Mouse (Mus musculus): ENCODE results near the gene Acsm1.
"Not testable (repeated sequence)": the region's sequence is repeated elsewhere in the genome, so short reads cannot be mapped to it uniquely, and the experiment has no call there.

The Acsm1 gene

GRCm38 (mm10) chr7:119606664-119607076 is at the start of gene Acsm1:
Acsm1 (plus strand) TSS chr7:119607026.
- in situ Hi-C loops (cut with MboI; ENCODE audit: low pct_unique_long_range_greater_than_20kb in 1 of 2, low sequenced_read_pairs in 2 of 2, unreplicated experiment in 1 of 2) = no loop called here

- in situ Hi-C loops (cut with MboI; ENCODE audit: low pct_unique_long_range_greater_than_20kb in 1 of 2, low sequenced_read_pairs in 2 of 2, unreplicated experiment in 1 of 2) = no loop called here
These were observed 46.9 kb upstream of the Acsm1 start for GRCm38 (mm10) chr7:119559789-119560451.

- in situ Hi-C loops (cut with MboI; ENCODE audit: low pct_unique_long_range_greater_than_20kb in 1 of 2, low sequenced_read_pairs in 2 of 2, unreplicated experiment in 1 of 2) = no loop called here
These were observed 46.4 kb upstream of the Acsm1 start for GRCm38 (mm10) chr7:119560452-119560835.

GRCm38 (mm10) chr7:119561441-119561840 is 45.4 kb upstream of the Acsm1 start:
- in situ Hi-C loops (cut with MboI; ENCODE audit: low pct_unique_long_range_greater_than_20kb in 1 of 2, low sequenced_read_pairs in 2 of 2, unreplicated experiment in 1 of 2) = no loop called here

GRCm38 (mm10) chr7:119562476-119562875 is 44.4 kb upstream of the Acsm1 start:
- in situ Hi-C loops (cut with MboI; ENCODE audit: low pct_unique_long_range_greater_than_20kb in 1 of 2, low sequenced_read_pairs in 2 of 2, unreplicated experiment in 1 of 2) = not testable (repeated sequence)

GRCm38 (mm10) chr7:119594530-119595107 is 12.2 kb upstream of the Acsm1 start:
- in situ Hi-C loops (cut with MboI; ENCODE audit: low pct_unique_long_range_greater_than_20kb in 1 of 2, low sequenced_read_pairs in 2 of 2, unreplicated experiment in 1 of 2) = no loop called here

- in situ Hi-C loops (cut with MboI; ENCODE audit: low pct_unique_long_range_greater_than_20kb in 1 of 2, low sequenced_read_pairs in 2 of 2, unreplicated experiment in 1 of 2) = no loop called here
These were observed 11.5 kb upstream of the Acsm1 start for GRCm38 (mm10) chr7:119595306-119595705.

GRCm38 (mm10) chr7:119596536-119596935 is 10.3 kb upstream of the Acsm1 start:
- in situ Hi-C loops (cut with MboI; ENCODE audit: low pct_unique_long_range_greater_than_20kb in 1 of 2, low sequenced_read_pairs in 2 of 2, unreplicated experiment in 1 of 2) = no loop called here

GRCm38 (mm10) chr7:119601195-119601953 is 5.5 kb upstream of the Acsm1 start:
- in situ Hi-C loops (cut with MboI; ENCODE audit: low pct_unique_long_range_greater_than_20kb in 1 of 2, low sequenced_read_pairs in 2 of 2, unreplicated experiment in 1 of 2) = no loop called here

GRCm38 (mm10) chr7:119601954-119602317 is 4.9 kb upstream of the Acsm1 start:
- in situ Hi-C loops (cut with MboI; ENCODE audit: low pct_unique_long_range_greater_than_20kb in 1 of 2, low sequenced_read_pairs in 2 of 2, unreplicated experiment in 1 of 2) = no loop called here

GRCm38 (mm10) chr7:119604903-119605483 is 1.8 kb upstream of the Acsm1 start:
- in situ Hi-C loops (cut with MboI; ENCODE audit: low pct_unique_long_range_greater_than_20kb in 1 of 2, low sequenced_read_pairs in 2 of 2, unreplicated experiment in 1 of 2) = no loop called here

- in situ Hi-C loops (cut with MboI; ENCODE audit: low pct_unique_long_range_greater_than_20kb in 1 of 2, low sequenced_read_pairs in 2 of 2, unreplicated experiment in 1 of 2) = no loop called here
These were observed 731 bp upstream of the Acsm1 start for GRCm38 (mm10) chr7:119605926-119606663.

- in situ Hi-C loops (cut with MboI; ENCODE audit: low pct_unique_long_range_greater_than_20kb in 1 of 2, low sequenced_read_pairs in 2 of 2, unreplicated experiment in 1 of 2) = no loop called here
These were observed 1.1 kb downstream of the Acsm1 start for GRCm38 (mm10) chr7:119607796-119608515.

GRCm38 (mm10) chr7:119616531-119616930 is 9.7 kb downstream of the Acsm1 start:
- in situ Hi-C loops (cut with MboI; ENCODE audit: low pct_unique_long_range_greater_than_20kb in 1 of 2, low sequenced_read_pairs in 2 of 2, unreplicated experiment in 1 of 2) = no loop called here

- in situ Hi-C loops (cut with MboI; ENCODE audit: low pct_unique_long_range_greater_than_20kb in 1 of 2, low sequenced_read_pairs in 2 of 2, unreplicated experiment in 1 of 2) = no loop called here
These were observed 10.8 kb downstream of the Acsm1 start for GRCm38 (mm10) chr7:119617593-119617992.

- in situ Hi-C loops (cut with MboI; ENCODE audit: low pct_unique_long_range_greater_than_20kb in 1 of 2, low sequenced_read_pairs in 2 of 2, unreplicated experiment in 1 of 2) = no loop called here
These were observed 11.5 kb downstream of the Acsm1 start for GRCm38 (mm10) chr7:119618209-119618935.

GRCm38 (mm10) chr7:119620157-119620556 is 13.3 kb downstream of the Acsm1 start:
- in situ Hi-C loops (cut with MboI; ENCODE audit: low pct_unique_long_range_greater_than_20kb in 1 of 2, low sequenced_read_pairs in 2 of 2, unreplicated experiment in 1 of 2) = no loop called here

GRCm38 (mm10) chr7:119638773-119639172 is 31.9 kb downstream of the Acsm1 start:
- in situ Hi-C loops (cut with MboI; ENCODE audit: low pct_unique_long_range_greater_than_20kb in 1 of 2, low sequenced_read_pairs in 2 of 2, unreplicated experiment in 1 of 2) = no loop called here

Data from mouse embryonic stem cell (cell line).